Mouse (Mus musculus): ENCODE results near the gene Wrap53.

Gene Wrap53

GRCm38 (mm10) chr11:69528031-69528390 lies 52.0 kb downstream of the Wrap53 start:
- DNase-seq, result no peak

- no peak for DNase-seq
Observed at GRCm38 (mm10) chr11:69527098-69528030, 52.7 kb downstream of the Wrap53 start.

GRCm38 (mm10) chr11:69526631-69527030 lies 53.4 kb downstream of the Wrap53 start:
- no peak for DNase-seq

GRCm38 (mm10) chr11:69525661-69526060 lies 54.4 kb downstream of the Wrap53 start:
- no peak for DNase-seq

- no peak for DNase-seq
Observed at GRCm38 (mm10) chr11:69523651-69524050, 56.4 kb downstream of the Wrap53 start.

GRCm38 (mm10) chr11:69521526-69522149 lies 58.4 kb downstream of the Wrap53 start:
- DNase-seq, result no peak

- no peak for DNase-seq
Observed at GRCm38 (mm10) chr11:69519976-69520375, 60.1 kb downstream of the Wrap53 start.

- DNase-seq, result no peak
Observed at GRCm38 (mm10) chr11:69516661-69517060, 63.4 kb downstream of the Wrap53 start.

GRCm38 (mm10) chr11:69516151-69516640 lies 63.9 kb downstream of the Wrap53 start:
- DNase-seq, result no peak

GRCm38 (mm10) chr11:69513840-69514239 lies 66.2 kb downstream of the Wrap53 start:
- DNase-seq, result peak; percentile 68
